In the genomic region with DNA sequence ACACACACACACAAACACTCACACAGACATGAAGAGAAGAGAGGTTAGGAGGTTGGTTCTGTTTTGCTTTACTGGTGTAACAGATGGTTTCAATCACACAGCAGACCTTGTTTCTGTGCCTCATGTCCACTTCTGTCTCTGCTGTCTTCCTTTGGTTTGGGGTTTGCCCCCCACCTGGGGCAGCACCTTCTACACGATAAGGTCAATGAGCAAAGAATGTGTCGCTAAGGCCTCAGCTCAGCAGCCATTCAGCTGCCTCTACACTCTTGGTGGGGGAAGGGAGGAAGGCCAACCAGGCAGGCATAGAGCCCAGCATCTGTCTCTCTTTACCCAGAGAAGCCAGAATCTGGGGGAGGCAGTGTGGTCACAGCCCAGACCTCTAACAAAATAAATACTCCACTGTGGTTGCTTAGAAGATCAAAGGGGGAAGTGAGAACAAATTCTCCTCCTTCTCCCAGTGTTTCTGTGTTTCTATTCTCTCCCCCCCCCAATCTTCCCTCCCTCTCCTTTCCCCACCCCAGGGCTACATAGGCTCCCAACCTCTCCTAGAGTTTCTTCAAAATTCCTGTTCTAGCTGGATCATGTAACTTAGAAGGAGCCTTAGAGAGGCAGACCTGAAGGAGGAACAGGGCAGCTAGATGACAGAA, we compare ENCODE assay signal across 9 mouse cellular contexts. TPM values are rescaled to one million over a fixed set of nuclear protein-coding genes. Genes with fewer than 3 reads are reported as not detected.
DNase-seq lines count a peak whose midpoint lies in the region; ATAC-seq and TF ChIP-seq lines count a peak whose summit lies in the region.
"Had no signal": no experiment of that assay in that cellular context is flagged by ENCODE, and none has a peak within 500 bp of the region (broad histone marks: within the 10 kb centered on the region; RNA-seq: fewer than 3 reads in every experiment).

No protein-coding gene starts in this region.

- H3K9me3 ChIP-seq in hindbrain, embryonic 12.5 days (replicated peaks), result no peaks in the 10 kb centered on the region
- H3K9me3 ChIP-seq in hindbrain, embryonic 14.5 days (ENCODE audit: control insufficient read depth, low read length), result no peaks in the 10 kb centered on the region
- H3K9me3 ChIP-seq in intestine, embryonic 16.5 days (ENCODE audit: control insufficient read depth, low read length), result no peaks in the 10 kb centered on the region

- no peak overlapping the region for H3K4me3 ChIP-seq in hindbrain, embryonic 12.5 days
- H3K4me3 ChIP-seq in hindbrain, embryonic 14.5 days (replicated peaks; ENCODE audit: low read length), result no peak overlapping the region
- no peak overlapping the region for H3K4me3 ChIP-seq in thymus, adult 2 months (ENCODE audit: control insufficient read depth, insufficient read depth, low read length)
- no peak overlapping the region for H3K4me3 ChIP-seq in intestine, embryonic 16.5 days (ENCODE audit: low read length)

- TF ChIP-seq CTCF in thymus, adult 2 months (IDR thresholded peaks at IDR 0.05; ENCODE audit: borderline replicate concordance, control insufficient read depth, extremely low read depth, insufficient read depth, low read length, poor library complexity), result no peak

- no peaks in the 10 kb centered on the region for H3K27me3 ChIP-seq in hindbrain, embryonic 12.5 days
- no peaks in the 10 kb centered on the region for H3K27me3 ChIP-seq in hindbrain, embryonic 14.5 days (ENCODE audit: control insufficient read depth, insufficient read depth, low read length)
- H3K27me3 ChIP-seq in thymus, adult 2 months (ENCODE audit: control insufficient read depth, insufficient read depth, low read length), result no peaks in the 10 kb centered on the region
- H3K27me3 ChIP-seq in intestine, embryonic 16.5 days (replicated peaks; ENCODE audit: control insufficient read depth, insufficient read depth, low read length), result no peaks in the 10 kb centered on the region
- H3K27me3 ChIP-seq in splenic B cell, adult 2 months (ENCODE audit: control insufficient read depth, insufficient read depth, low read length, poor library complexity, severe bottlenecking), result no peaks in the 10 kb centered on the region; the same call in 1 of the 2 replicates

- ATAC-seq in hindbrain, embryonic 12.5 days (ENCODE audit: low FRiP score), result no peak
- no peak for ATAC-seq in hindbrain, embryonic 14.5 days (ENCODE audit: low FRiP score)
- ATAC-seq in intestine, embryonic 16.5 days, result no peak
- no peak for ATAC-seq in frontal cortex, adult (ENCODE audit: low TSS enrichment)

- peak overlapping the region; percentile 49; the same call in 1 of the 2 replicates for H3K27ac ChIP-seq in hindbrain, embryonic 12.5 days
- no peak overlapping the region for H3K27ac ChIP-seq in hindbrain, embryonic 14.5 days
- H3K27ac ChIP-seq in thymus, adult 2 months (ENCODE audit: control insufficient read depth, insufficient read depth, low read length), result peak overlapping the region; percentile 11; the same call in 1 of the 2 replicates
- H3K27ac ChIP-seq in intestine, embryonic 16.5 days (ENCODE audit: low read length), result peak overlapping the region; percentile 9; the same call in 1 of the 2 replicates

- H3K36me3 ChIP-seq in hindbrain, embryonic 12.5 days, result no peaks in the 10 kb centered on the region
- no peaks in the 10 kb centered on the region for H3K36me3 ChIP-seq in hindbrain, embryonic 14.5 days (replicated peaks; ENCODE audit: control insufficient read depth, insufficient read depth)
- H3K36me3 ChIP-seq in thymus, adult 2 months (ENCODE audit: control insufficient read depth, insufficient read depth, low read length), result no peaks in the 10 kb centered on the region
- no peaks in the 10 kb centered on the region for H3K36me3 ChIP-seq in intestine, embryonic 16.5 days (ENCODE audit: control insufficient read depth, insufficient read depth, low read length)
- H3K36me3 ChIP-seq in splenic B cell, adult 2 months (ENCODE audit: control insufficient read depth, insufficient read depth, low read length, poor library complexity, severe bottlenecking), result no peaks in the 10 kb centered on the region

- no peak for TF ChIP-seq POLR2A in thymus, adult 2 months (IDR thresholded peaks at IDR 0.05; ENCODE audit: control insufficient read depth, extremely low read depth, insufficient read depth, low read length, poor library complexity)

- no peak overlapping the region for H3K4me2 ChIP-seq in hindbrain, embryonic 12.5 days (replicated peaks)
- no peak overlapping the region for H3K4me2 ChIP-seq in hindbrain, embryonic 14.5 days (replicated peaks)
- no peak overlapping the region for H3K4me2 ChIP-seq in intestine, embryonic 16.5 days (ENCODE audit: low read depth, low read length)

- 6% methylated on average over 2 of the region's 2 CpGs for WGBS in hindbrain, embryonic 12.5 days
- WGBS in hindbrain, embryonic 14.5 days, result 14% methylated on average over 2 of the region's 2 CpGs
- 6% methylated on average over 2 of the region's 2 CpGs for WGBS in thymus, adult 2 months
- WGBS in intestine, embryonic 16.5 days, result 22% methylated on average over 2 of the region's 2 CpGs

- H3K4me1 ChIP-seq in hindbrain, embryonic 12.5 days, result peaks cover 9% of the 10 kb centered on the region
- no peaks in the 10 kb centered on the region; the same call in 1 of the 2 replicates for H3K4me1 ChIP-seq in hindbrain, embryonic 14.5 days (replicated peaks; ENCODE audit: control insufficient read depth, insufficient read depth, low read length)
- peaks cover 20% of the 10 kb centered on the region for H3K4me1 ChIP-seq in thymus, adult 2 months (replicated peaks; ENCODE audit: control insufficient read depth, insufficient read depth, low read length)
- peaks cover 19% of the 10 kb centered on the region for H3K4me1 ChIP-seq in intestine, embryonic 16.5 days (ENCODE audit: control insufficient read depth, insufficient read depth, low read length)

- H3K9ac ChIP-seq in hindbrain, embryonic 12.5 days, result no peak overlapping the region
- no peak overlapping the region for H3K9ac ChIP-seq in hindbrain, embryonic 14.5 days
- no peak overlapping the region for H3K9ac ChIP-seq in intestine, embryonic 16.5 days (ENCODE audit: low read depth, low read length)

- DNase-seq in hindbrain, embryonic 14.5 days (ENCODE audit: low spot score), result no peak
- peak; percentile 40 for DNase-seq in thymus, adult 2 months
- no peak for DNase-seq in thymus, postnatal 10 days (ENCODE audit: low spot score in 2 of 2)
- peak; percentile 76 for DNase-seq in splenic B cell, adult 2 months (ENCODE audit: low read depth, low spot score)
- DNase-seq in layer of hippocampus, adult 18-20 months (ENCODE audit: low spot score in 2 of 2), result no peak

RNA-seq across cellular contexts. Expression of gene Rnf157, which starts 5.5 kb away (rescaled TPM):
- polyA plus RNA-seq in hindbrain, embryonic 12.5 days (2016; fragmentation: Nextera tagmentation; extraction: Ambion mirVana), result 44.8 and 47.2 TPM in 2 replicates
- 68.5 and 75.5 TPM in 2 replicates for polyA plus RNA-seq in hindbrain, embryonic 14.5 days (2014; fragmentation: Nextera tagmentation; extraction: Ambion mirVana)
- polyA plus RNA-seq in thymus, adult 2 months (2012; rRNA removed), result 98.7 and 119 TPM in 2 replicates
- polyA plus RNA-seq in intestine, embryonic 16.5 days (2015; fragmentation: Nextera tagmentation; extraction: Ambion mirVana), result 4.4 and 5.2 TPM in 2 replicates
- total RNA-seq in layer of hippocampus, adult 18-20 months (2021), result 100 to 1,000 TPM; 245 to 252 TPM

RNA-seq across cellular contexts. Expression of gene Ubald2, which starts 15.6 kb away (rescaled TPM):
- polyA plus RNA-seq in hindbrain, embryonic 12.5 days (2016; fragmentation: Nextera tagmentation; extraction: Ambion mirVana), result 46.6 and 50.6 TPM in 2 replicates
- 61.4 and 67.6 TPM in 2 replicates for polyA plus RNA-seq in hindbrain, embryonic 14.5 days (2014; fragmentation: Nextera tagmentation; extraction: Ambion mirVana)
- 558 and 566 TPM in 2 replicates for polyA plus RNA-seq in thymus, adult 2 months (2012; rRNA removed)
- polyA plus RNA-seq in intestine, embryonic 16.5 days (2015; fragmentation: Nextera tagmentation; extraction: Ambion mirVana), result 47.2 and 55.0 TPM in 2 replicates
- 10 to 100 TPM; 33.3 to 40.5 TPM for total RNA-seq in layer of hippocampus, adult 18-20 months (2021)

RNA-seq across cellular contexts. Expression of gene Qrich2, which starts 47.7 kb away (rescaled TPM):
- 0.18 and 0.39 TPM in 2 replicates for polyA plus RNA-seq in hindbrain, embryonic 12.5 days (2016; fragmentation: Nextera tagmentation; extraction: Ambion mirVana)
- polyA plus RNA-seq in hindbrain, embryonic 14.5 days (2014; fragmentation: Nextera tagmentation; extraction: Ambion mirVana), result 0.09 TPM in 1 of 2 replicates, not detected in the other
- 0.19 and 0.24 TPM in 2 replicates for polyA plus RNA-seq in thymus, adult 2 months (2012; rRNA removed)
- 0.39 TPM in 2 replicates for polyA plus RNA-seq in intestine, embryonic 16.5 days (2015; fragmentation: Nextera tagmentation; extraction: Ambion mirVana)
- total RNA-seq in layer of hippocampus, adult 18-20 months (2021), result not detected
- polyA plus RNA-seq: neural tube, embryonic 14.5 days had no signal

Comparison
In these comparisons a context has a peak if more than half of its experiments do, and no peak if none do; other contexts are left out.
1. DNase-seq: peak in thymus, adult 2 months (single experiment) and splenic B cell, adult 2 months (single experiment); none in hindbrain, embryonic 14.5 days (single experiment), thymus, postnatal 10 days (0 of 2) and layer of hippocampus, adult 18-20 months (0 of 2).